Mouse (Mus musculus) embryonic facial prominence, embryonic 11.5 days (tissue): Measurements from ENCODE around the gene Sh3rf3. TPM values are rescaled to one million over a fixed set of nuclear protein-coding genes. Genes with fewer than 3 reads are reported as not detected.

Experiments
- ATAC-seq: fragments of 200-750 bp; cut with Nextera tagmentation; replicated peaks from 2 replicates; pipeline ENCODE4 v1.8.0; 2017; ENCODE audit warnings: low read depth; ENCODE audit not compliant: insufficient number of reproducible peaks, low FRiP score, low TSS enrichment
- DNase-seq: peaks from one replicate; pipeline ENCODE4 v3.0.0-alpha.2; 2015; ENCODE audit warnings: low spot score
- H3K27ac ChIP-seq: fragments of 300-500 bp; sonication (generic); replicated peaks from 2 replicates; pipeline ENCODE4 v1.5.1; 2014; ENCODE audit warnings: mild to moderate bottlenecking, low read depth, low read length, control low read depth
- H3K27me3 ChIP-seq: fragments of 300-500 bp; sonication (generic); 2 replicates; pipeline ENCODE4 v1.6.1; 2014; ENCODE audit warnings: mild to moderate bottlenecking, low read length, moderate library complexity, mixed read lengths; ENCODE audit not compliant: control insufficient read depth, insufficient read depth
- H3K36me3 ChIP-seq: fragments of 300-500 bp; sonication (generic); replicated peaks from 2 replicates; pipeline ENCODE4 v1.6.1; 2014; ENCODE audit warnings: low read depth, mild to moderate bottlenecking, low read length, moderate library complexity, mixed read lengths; ENCODE audit not compliant: control insufficient read depth, insufficient read depth
- H3K4me1 ChIP-seq: fragments of 300-500 bp; sonication (generic); 2 replicates; pipeline ENCODE4 v1.6.1; 2014; ENCODE audit warnings: low read length, mixed read lengths; ENCODE audit not compliant: control insufficient read depth, insufficient read depth
- H3K4me2 ChIP-seq: fragments of 300-500 bp; sonication (generic); 2 replicates; pipeline ENCODE4 v1.6.1; 2014; ENCODE audit warnings: low read depth, mild to moderate bottlenecking, control low read depth, low read length, moderate library complexity
- H3K4me3 ChIP-seq: fragments of 300-500 bp; sonication (generic); 2 replicates; pipeline ENCODE4 v1.5.1; 2014; ENCODE audit warnings: low read depth, low read length, control low read depth
- H3K9ac ChIP-seq: fragments of 300-500 bp; sonication (generic); replicated peaks from 2 replicates; pipeline ENCODE4 v1.6.1; 2014; ENCODE audit warnings: mild to moderate bottlenecking, control low read depth, low read length
- H3K9me3 ChIP-seq: fragments of 300-500 bp; sonication (generic); replicated peaks from 2 replicates; pipeline ENCODE4 v1.6.1; 2016; ENCODE audit warnings: mild to moderate bottlenecking, low read length, inconsistent platforms, mixed read lengths; ENCODE audit not compliant: control insufficient read depth
- WGBS: fragments of 180-500 bp; shearing (Covaris S2); extraction: QIAGEN DNeasy Blood & Tissue Kit; methylation state at CpG from one replicate; pipeline ENCODE4 v1.1.7; 2014; 5-methylcytosine and 5-hydroxymethylcytosine counted together
- polyA plus RNA-seq: library from polyadenylated mRNA; unstranded; fragments of >200 nt; fragmentation: Nextera tagmentation; extraction: Ambion mirVana; gene quantifications from 2 replicates; pipeline ENCODE4 v1.2.1, GENCODE M21; 2014

The Sh3rf3 gene
- polyA plus RNA-seq, 1 experiment from 2014 or later = 0.98 TPM

GRCm38 (mm10) chr10:58836391-58836790, 23.2 kb downstream of the Sh3rf3 start:
- WGBS = 83% methylated on average over 3 of the region's 3 CpGs
- Histone ChIP-seq H3K4me3 (no peak overlapping the region), H3K4me2 (no peak overlapping the region), H3K27me3 (no peaks in the 10 kb centered on the region), H3K9ac (no peak overlapping the region), H3K9me3 (no peaks in the 10 kb centered on the region), H3K27ac (no peak overlapping the region), H3K4me1 (no peaks in the 10 kb centered on the region), H3K36me3 (no peaks in the 10 kb centered on the region)
- DNase-seq = no peak
- ATAC-seq = no peak

- Histone ChIP-seq H3K9ac (no peak overlapping the region), H3K9me3 (no peaks in the 10 kb centered on the region), H3K27ac (no peak overlapping the region), H3K27me3 (no peaks in the 10 kb centered on the region), H3K36me3 (no peaks in the 10 kb centered on the region), H3K4me3 (no peak overlapping the region), H3K4me2 (no peak overlapping the region), H3K4me1 (no peaks in the 10 kb centered on the region)
- 89% methylated on average over 5 of the region's 5 CpGs for WGBS
- no peak for ATAC-seq
- DNase-seq = no peak
These were observed 24.3 kb downstream of the Sh3rf3 start for GRCm38 (mm10) chr10:58837504-58837903.

GRCm38 (mm10) chr10:58841945-58842344, 28.8 kb downstream of the Sh3rf3 start:
- no peaks in the 10 kb centered on the region for H3K27me3 ChIP-seq
- H3K4me3 ChIP-seq = no peak overlapping the region
- ATAC-seq = no peak
- H3K27ac ChIP-seq = no peak overlapping the region
- H3K36me3 ChIP-seq = no peaks in the 10 kb centered on the region
- WGBS = 85% methylated on average over 3 of the region's 3 CpGs
- no peaks in the 10 kb centered on the region for H3K4me1 ChIP-seq
- no peaks in the 10 kb centered on the region for H3K9me3 ChIP-seq
- no peak for DNase-seq
- no peak overlapping the region for H3K9ac ChIP-seq
- no peak overlapping the region for H3K4me2 ChIP-seq

- Histone ChIP-seq H3K4me3 (no peak overlapping the region), H3K36me3 (no peaks in the 10 kb centered on the region), H3K4me1 (no peaks in the 10 kb centered on the region), H3K9ac (no peak overlapping the region), H3K27me3 (no peaks in the 10 kb centered on the region), H3K4me2 (no peak overlapping the region), H3K27ac (no peak overlapping the region), H3K9me3 (no peaks in the 10 kb centered on the region)
- DNase-seq (no peak), ATAC-seq (no peak)
- 93% methylated on average over 8 of the region's 8 CpGs for WGBS
These were observed 29.9 kb downstream of the Sh3rf3 start for GRCm38 (mm10) chr10:58843100-58843499.

GRCm38 (mm10) chr10:58848127-58848526, 35.0 kb downstream of the Sh3rf3 start:
- WGBS = 72% methylated on average over 5 of the region's 5 CpGs
- no peak for ATAC-seq
- H3K9me3 ChIP-seq = no peaks in the 10 kb centered on the region
- no peak overlapping the region for H3K4me3 ChIP-seq
- H3K36me3 ChIP-seq = no peaks in the 10 kb centered on the region
- no peak overlapping the region for H3K9ac ChIP-seq
- no peaks in the 10 kb centered on the region for H3K27me3 ChIP-seq
- no peak overlapping the region for H3K27ac ChIP-seq
- H3K4me2 ChIP-seq = no peak overlapping the region
- no peaks in the 10 kb centered on the region for H3K4me1 ChIP-seq
- no peak for DNase-seq

GRCm38 (mm10) chr10:58848536-58848935, 35.4 kb downstream of the Sh3rf3 start:
- Histone ChIP-seq H3K4me2 (no peak overlapping the region), H3K9ac (no peak overlapping the region), H3K27me3 (no peaks in the 10 kb centered on the region), H3K27ac (no peak overlapping the region), H3K9me3 (no peaks in the 10 kb centered on the region), H3K4me3 (no peak overlapping the region), H3K4me1 (no peaks in the 10 kb centered on the region), H3K36me3 (no peaks in the 10 kb centered on the region)
- no peak for DNase-seq
- no peak for ATAC-seq
- WGBS = 76% methylated on average over 6 of the region's 6 CpGs

GRCm38 (mm10) chr10:58854548-58855198, 41.5 kb downstream of the Sh3rf3 start:
- Histone ChIP-seq H3K27me3 (no peaks in the 10 kb centered on the region), H3K4me2 (no peak overlapping the region), H3K9ac (no peak overlapping the region), H3K9me3 (no peaks in the 10 kb centered on the region), H3K36me3 (no peaks in the 10 kb centered on the region), H3K4me1 (no peaks in the 10 kb centered on the region), H3K4me3 (no peak overlapping the region), H3K27ac (no peak overlapping the region)
- ATAC-seq = 0 out of 2 replicates have a peak, but pooled peaks have one; percentile 31
- WGBS = 12% methylated on average over 14 of the region's 14 CpGs
- no peak for DNase-seq

GRCm38 (mm10) chr10:58855199-58855751, 42.1 kb downstream of the Sh3rf3 start:
- WGBS = 42% methylated on average over 5 of the region's 5 CpGs
- ATAC-seq (no peak), DNase-seq (peak; percentile 10)
- H3K4me2 ChIP-seq = no peak overlapping the region
- no peaks in the 10 kb centered on the region for H3K27me3 ChIP-seq
- no peaks in the 10 kb centered on the region for H3K4me1 ChIP-seq
- no peaks in the 10 kb centered on the region for H3K36me3 ChIP-seq
- H3K27ac ChIP-seq = no peak overlapping the region
- no peak overlapping the region for H3K9ac ChIP-seq
- H3K4me3 ChIP-seq = no peak overlapping the region
- no peaks in the 10 kb centered on the region for H3K9me3 ChIP-seq
